Mouse (Mus musculus): ENCODE results near the gene Epsti1. TPM values are rescaled to one million over a fixed set of nuclear protein-coding genes. Genes with fewer than 3 reads are reported as not detected.

Gene Epsti1
- polyA plus RNA-seq, 1 experiment from 2014 or later = not detected

- no peaks in the 10 kb centered on the region for H3K9me3 ChIP-seq (replicated peaks; ENCODE audit: control insufficient read depth, low read length, poor library complexity, severe bottlenecking)
- no peaks in the 10 kb centered on the region for H3K27me3 ChIP-seq (ENCODE audit: control insufficient read depth, insufficient read depth, low read depth, low read length)
- WGBS = 96% methylated on average over 3 of the region's 3 CpGs
- ATAC-seq = no peak
- no peaks in the 10 kb centered on the region for H3K36me3 ChIP-seq (ENCODE audit: control insufficient read depth, insufficient read depth, low read length)
- no peak overlapping the region for H3K4me3 ChIP-seq (ENCODE audit: low read depth, low read length)
- H3K4me2 ChIP-seq (ENCODE audit: low read length) = no peak overlapping the region
- H3K9ac ChIP-seq (ENCODE audit: low read depth, low read length) = no peak overlapping the region
- peaks cover 4% of the 10 kb centered on the region for H3K4me1 ChIP-seq (ENCODE audit: control insufficient read depth, insufficient read depth, low read length)
- no peak overlapping the region for H3K27ac ChIP-seq (ENCODE audit: low read length)
These were observed 1.5 kb upstream of the Epsti1 start for GRCm38 (mm10) chr14:77902541-77902940.

DNA sequence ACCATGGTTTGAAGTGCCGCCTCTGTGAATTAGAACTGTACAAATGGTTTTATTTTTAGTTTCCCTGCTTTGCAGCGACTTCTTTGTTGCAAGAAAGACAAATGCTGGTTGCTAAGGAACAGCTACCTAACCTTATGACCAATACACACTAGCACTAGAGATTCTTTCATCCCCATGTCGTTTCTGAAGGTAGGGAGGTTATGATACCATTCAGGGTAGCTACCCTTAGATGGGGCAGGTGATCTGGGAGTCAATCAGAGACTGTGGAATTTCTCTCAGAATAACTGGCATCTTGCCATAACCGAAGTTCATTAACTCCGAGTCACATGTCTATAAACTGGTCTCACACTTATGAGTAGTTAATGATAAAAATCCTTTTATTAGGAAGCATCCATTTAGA lies 1.4 kb downstream of the Epsti1 start:
- no peak for ATAC-seq
- Histone ChIP-seq H3K4me2 (ENCODE audit: low read length) (no peak overlapping the region), H3K9me3 (replicated peaks; ENCODE audit: control insufficient read depth, low read length, poor library complexity, severe bottlenecking) (no peaks in the 10 kb centered on the region), H3K27me3 (ENCODE audit: control insufficient read depth, insufficient read depth, low read depth, low read length) (no peaks in the 10 kb centered on the region), H3K36me3 (ENCODE audit: control insufficient read depth, insufficient read depth, low read length) (no peaks in the 10 kb centered on the region), H3K27ac (ENCODE audit: low read length) (no peak overlapping the region), H3K4me1 (ENCODE audit: control insufficient read depth, insufficient read depth, low read length) (peaks cover 4% of the 10 kb centered on the region), H3K9ac (ENCODE audit: low read depth, low read length) (no peak overlapping the region), H3K4me3 (ENCODE audit: low read depth, low read length) (no peak overlapping the region)
- whole genome bisulfite sequencing = 64% methylated on average over 5 of the region's 5 CpGs

GRCm38 (mm10) chr14:77906586-77906985 lies 2.5 kb downstream of the Epsti1 start:
- ATAC-seq = no peak
- H3K27ac ChIP-seq (ENCODE audit: low read length) = no peak overlapping the region
- no peak overlapping the region for H3K9ac ChIP-seq (ENCODE audit: low read depth, low read length)
- H3K36me3 ChIP-seq (ENCODE audit: control insufficient read depth, insufficient read depth, low read length) = no peaks in the 10 kb centered on the region
- peaks cover 4% of the 10 kb centered on the region for H3K4me1 ChIP-seq (ENCODE audit: control insufficient read depth, insufficient read depth, low read length)
- WGBS = 85% methylated on average over 5 of the region's 5 CpGs
- H3K4me2 ChIP-seq (ENCODE audit: low read length) = no peak overlapping the region
- H3K27me3 ChIP-seq (ENCODE audit: control insufficient read depth, insufficient read depth, low read depth, low read length) = no peaks in the 10 kb centered on the region
- no peaks in the 10 kb centered on the region for H3K9me3 ChIP-seq (replicated peaks; ENCODE audit: control insufficient read depth, low read length, poor library complexity, severe bottlenecking)
- H3K4me3 ChIP-seq (ENCODE audit: low read depth, low read length) = no peak overlapping the region

GRCm38 (mm10) chr14:77915776-77916175 lies 11.7 kb downstream of the Epsti1 start:
- no peak overlapping the region for H3K9ac ChIP-seq (ENCODE audit: low read depth, low read length)
- no peaks in the 10 kb centered on the region; the same call in 1 of the 2 replicates for H3K9me3 ChIP-seq (replicated peaks; ENCODE audit: control insufficient read depth, low read length, poor library complexity, severe bottlenecking)
- no peaks in the 10 kb centered on the region for H3K4me1 ChIP-seq (ENCODE audit: control insufficient read depth, insufficient read depth, low read length)
- no peak overlapping the region for H3K4me2 ChIP-seq (ENCODE audit: low read length)
- no peaks in the 10 kb centered on the region for H3K36me3 ChIP-seq (ENCODE audit: control insufficient read depth, insufficient read depth, low read length)
- no peaks in the 10 kb centered on the region for H3K27me3 ChIP-seq (ENCODE audit: control insufficient read depth, insufficient read depth, low read depth, low read length)
- WGBS = 26% methylated on average over 5 of the region's 5 CpGs
- no peak for ATAC-seq
- H3K27ac ChIP-seq (ENCODE audit: low read length) = no peak overlapping the region
- H3K4me3 ChIP-seq (ENCODE audit: low read depth, low read length) = no peak overlapping the region

DNA sequence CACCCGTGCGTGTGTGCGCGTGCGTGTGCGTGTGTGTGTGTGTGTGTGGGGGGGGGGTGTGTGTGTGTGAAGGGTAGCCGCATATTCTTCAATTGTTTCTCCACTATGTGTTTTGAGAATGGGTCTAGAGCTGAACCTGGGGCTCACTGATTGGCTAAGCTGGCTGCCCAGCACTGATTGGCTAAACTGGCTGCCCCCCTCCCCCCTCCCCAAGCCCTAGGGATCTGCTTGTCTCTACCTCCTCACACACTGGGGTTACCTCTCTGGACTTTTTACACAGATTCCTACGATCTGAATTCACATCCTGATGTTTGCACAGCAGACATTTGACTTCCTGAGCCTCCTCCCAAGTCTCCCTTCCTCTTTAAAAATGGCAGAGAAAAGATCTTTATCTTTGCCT lies 17.6 kb downstream of the Epsti1 start:
- Histone ChIP-seq H3K27me3 (ENCODE audit: control insufficient read depth, insufficient read depth, low read depth, low read length) (no peaks in the 10 kb centered on the region), H3K4me2 (ENCODE audit: low read length) (no peak overlapping the region), H3K9ac (ENCODE audit: low read depth, low read length) (no peak overlapping the region), H3K4me1 (ENCODE audit: control insufficient read depth, insufficient read depth, low read length) (no peaks in the 10 kb centered on the region; the same call in 1 of the 2 replicates), H3K4me3 (ENCODE audit: low read depth, low read length) (no peak overlapping the region), H3K9me3 (replicated peaks; ENCODE audit: control insufficient read depth, low read length, poor library complexity, severe bottlenecking) (no peaks in the 10 kb centered on the region), H3K36me3 (ENCODE audit: control insufficient read depth, insufficient read depth, low read length) (no peaks in the 10 kb centered on the region), H3K27ac (ENCODE audit: low read length) (no peak overlapping the region)
- 90% methylated on average over 8 of the region's 8 CpGs for WGBS
- ATAC-seq = no peak

DNA sequence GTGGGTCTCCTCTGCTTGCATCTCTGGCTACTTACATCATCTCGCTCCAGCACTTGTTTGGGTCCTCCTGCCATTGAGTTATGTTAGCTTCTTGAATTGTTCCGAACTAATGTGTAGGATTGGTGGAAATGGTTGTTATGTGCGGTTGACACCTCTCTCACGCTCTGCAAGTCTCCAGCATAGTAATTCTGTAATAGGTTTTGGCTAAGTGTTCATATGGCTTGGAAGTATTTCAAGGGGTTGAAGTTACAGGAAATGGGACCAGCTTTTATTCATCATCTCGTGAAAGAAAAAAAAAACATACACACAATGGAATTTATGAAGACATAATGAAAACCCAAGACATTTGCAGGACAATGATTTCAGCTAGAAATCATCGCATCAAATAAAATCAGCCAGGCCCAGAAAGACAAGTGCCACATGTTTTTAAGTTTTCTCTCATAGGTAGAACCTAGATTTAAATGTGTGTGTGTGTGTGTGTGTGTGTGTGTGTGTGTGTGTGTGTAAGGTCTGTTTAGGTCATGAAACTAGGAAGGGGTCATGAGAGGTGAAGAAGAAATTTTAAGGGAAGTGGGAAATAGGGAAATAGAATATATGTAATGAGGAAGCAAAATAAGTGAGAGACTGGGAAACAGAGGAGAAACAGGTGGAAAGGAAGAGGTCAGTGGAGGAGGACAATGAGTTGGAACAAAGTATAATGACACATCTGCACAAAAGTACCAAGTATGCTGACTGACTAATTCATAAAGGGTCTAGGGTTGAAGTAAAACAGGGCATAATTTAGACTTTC lies 19.2 kb downstream of the Epsti1 start:
- H3K4me3 ChIP-seq (ENCODE audit: low read depth, low read length) = no peak overlapping the region
- no peaks in the 10 kb centered on the region; the same call in 1 of the 2 replicates for H3K4me1 ChIP-seq (ENCODE audit: control insufficient read depth, insufficient read depth, low read length)
- H3K9ac ChIP-seq (ENCODE audit: low read depth, low read length) = no peak overlapping the region
- H3K27ac ChIP-seq (ENCODE audit: low read length) = no peak overlapping the region
- no peaks in the 10 kb centered on the region for H3K36me3 ChIP-seq (ENCODE audit: control insufficient read depth, insufficient read depth, low read length)
- no peak for ATAC-seq
- H3K4me2 ChIP-seq (ENCODE audit: low read length) = no peak overlapping the region
- H3K9me3 ChIP-seq (replicated peaks; ENCODE audit: control insufficient read depth, low read length, poor library complexity, severe bottlenecking) = no peaks in the 10 kb centered on the region
- no peaks in the 10 kb centered on the region for H3K27me3 ChIP-seq (ENCODE audit: control insufficient read depth, insufficient read depth, low read depth, low read length)
- 89% methylated on average over 6 of the region's 6 CpGs for WGBS

- H3K4me2 ChIP-seq (ENCODE audit: low read length) = no peak overlapping the region
- no peaks in the 10 kb centered on the region; the same call in 1 of the 2 replicates for H3K4me1 ChIP-seq (ENCODE audit: control insufficient read depth, insufficient read depth, low read length)
- 49% methylated on average over 10 of the region's 10 CpGs for WGBS
- H3K36me3 ChIP-seq (ENCODE audit: control insufficient read depth, insufficient read depth, low read length) = no peaks in the 10 kb centered on the region
- H3K9ac ChIP-seq (ENCODE audit: low read depth, low read length) = no peak overlapping the region
- H3K9me3 ChIP-seq (replicated peaks; ENCODE audit: control insufficient read depth, low read length, poor library complexity, severe bottlenecking) = no peaks in the 10 kb centered on the region
- H3K27ac ChIP-seq (ENCODE audit: low read length) = no peak overlapping the region
- no peak overlapping the region for H3K4me3 ChIP-seq (ENCODE audit: low read depth, low read length)
- peak; percentile 67 for ATAC-seq
- H3K27me3 ChIP-seq (ENCODE audit: control insufficient read depth, insufficient read depth, low read depth, low read length) = no peaks in the 10 kb centered on the region
These were observed 21.4 kb downstream of the Epsti1 start for GRCm38 (mm10) chr14:77925414-77925813.

DNA sequence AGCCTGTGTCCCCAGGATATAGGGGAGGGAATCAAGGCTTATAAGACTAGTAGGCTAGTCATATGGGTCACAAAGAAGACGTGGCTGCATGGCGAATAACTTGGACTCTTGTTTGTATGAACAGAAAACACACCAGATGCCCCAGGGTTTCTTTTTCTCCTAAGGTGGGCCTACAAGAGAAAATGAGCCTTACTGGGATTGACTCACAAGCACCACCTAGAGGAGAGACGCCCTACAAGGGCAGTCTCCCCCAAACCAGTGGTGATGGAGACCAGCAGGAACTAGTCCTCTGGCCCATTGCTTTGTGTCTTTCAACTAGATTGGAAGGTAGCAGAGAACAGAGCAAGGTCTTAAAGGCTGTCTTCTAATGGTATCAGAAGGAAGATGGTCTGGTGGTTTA lies 22.7 kb downstream of the Epsti1 start:
- WGBS = 51% methylated on average over 3 of the region's 3 CpGs
- H3K4me2 ChIP-seq (ENCODE audit: low read length) = no peak overlapping the region
- H3K9ac ChIP-seq (ENCODE audit: low read depth, low read length) = no peak overlapping the region
- no peak for ATAC-seq
- no peak overlapping the region for H3K4me3 ChIP-seq (ENCODE audit: low read depth, low read length)
- no peak overlapping the region for H3K27ac ChIP-seq (ENCODE audit: low read length)
- no peaks in the 10 kb centered on the region for H3K9me3 ChIP-seq (replicated peaks; ENCODE audit: control insufficient read depth, low read length, poor library complexity, severe bottlenecking)
- H3K27me3 ChIP-seq (ENCODE audit: control insufficient read depth, insufficient read depth, low read depth, low read length) = no peaks in the 10 kb centered on the region
- H3K36me3 ChIP-seq (ENCODE audit: control insufficient read depth, insufficient read depth, low read length) = no peaks in the 10 kb centered on the region
- H3K4me1 ChIP-seq (ENCODE audit: control insufficient read depth, insufficient read depth, low read length) = no peaks in the 10 kb centered on the region; the same call in 1 of the 2 replicates

- WGBS = 45% methylated on average over 6 of the region's 6 CpGs
- H3K27ac ChIP-seq (ENCODE audit: low read length) = no peak overlapping the region
- no peaks in the 10 kb centered on the region for H3K9me3 ChIP-seq (replicated peaks; ENCODE audit: control insufficient read depth, low read length, poor library complexity, severe bottlenecking)
- no peak overlapping the region for H3K4me2 ChIP-seq (ENCODE audit: low read length)
- no peaks in the 10 kb centered on the region for H3K4me1 ChIP-seq (ENCODE audit: control insufficient read depth, insufficient read depth, low read length)
- H3K9ac ChIP-seq (ENCODE audit: low read depth, low read length) = no peak overlapping the region
- ATAC-seq = no peak
- H3K36me3 ChIP-seq (ENCODE audit: control insufficient read depth, insufficient read depth, low read length) = no peaks in the 10 kb centered on the region
- H3K27me3 ChIP-seq (ENCODE audit: control insufficient read depth, insufficient read depth, low read depth, low read length) = no peaks in the 10 kb centered on the region
- no peak overlapping the region for H3K4me3 ChIP-seq (ENCODE audit: low read depth, low read length)
These were observed 24.0 kb downstream of the Epsti1 start for GRCm38 (mm10) chr14:77928021-77928420.
